Mouse (Mus musculus): ENCODE results near the gene Ly6g6f. TPM values are rescaled to one million over a fixed set of nuclear protein-coding genes. Genes with fewer than 3 reads are reported as not detected.

The Ly6g6f gene
- polyA plus RNA-seq, 1 experiment = 9.7 TPM

GRCm38 (mm10) chr17:35100196-35100765 is 14.9 kb upstream of the Ly6g6f start:
- Histone ChIP-seq H3K27me3 (ENCODE audit: control insufficient read depth, insufficient read depth, low read length) (no peaks in the 10 kb centered on the region), H3K36me3 (ENCODE audit: control insufficient read depth, insufficient read depth, low read length) (peaks cover 47% of the 10 kb centered on the region), H3K4me1 (ENCODE audit: control insufficient read depth, insufficient read depth, insufficient read length) (no peaks in the 10 kb centered on the region), H3K4me3 (ENCODE audit: extremely low read depth, insufficient read depth, insufficient read length) (no peak overlapping the region), H3K27ac (ENCODE audit: insufficient read depth, low read length) (no peak overlapping the region)
- 88% methylated on average over 10 of the region's 10 CpGs for WGBS
- DNase-seq (ENCODE audit: low read depth in 1 of 2, low spot score in 2 of 2) = no peak
- TF ChIP-seq POLR2A (IDR thresholded peaks at IDR 0.05; ENCODE audit: low read depth, low read length) = no peak
- TF ChIP-seq CTCF (IDR thresholded peaks at IDR 0.05; ENCODE audit: extremely low read depth, insufficient read depth, insufficient read length, insufficient replicate concordance) = no peak

- no peaks in the 10 kb centered on the region for H3K4me1 ChIP-seq (ENCODE audit: control insufficient read depth, insufficient read depth, insufficient read length)
- DNase-seq (ENCODE audit: low read depth in 1 of 2, low spot score in 2 of 2) = no peak
- no peak for TF ChIP-seq POLR2A (IDR thresholded peaks at IDR 0.05; ENCODE audit: low read depth, low read length)
- TF ChIP-seq CTCF (IDR thresholded peaks at IDR 0.05; ENCODE audit: extremely low read depth, insufficient read depth, insufficient read length, insufficient replicate concordance) = no peak
- 92% methylated on average over 12 of the region's 12 CpGs for WGBS
- no peak overlapping the region for H3K4me3 ChIP-seq (ENCODE audit: extremely low read depth, insufficient read depth, insufficient read length)
- H3K27ac ChIP-seq (ENCODE audit: insufficient read depth, low read length) = no peak overlapping the region
- no peaks in the 10 kb centered on the region for H3K27me3 ChIP-seq (ENCODE audit: control insufficient read depth, insufficient read depth, low read length)
- peaks cover 51% of the 10 kb centered on the region for H3K36me3 ChIP-seq (ENCODE audit: control insufficient read depth, insufficient read depth, low read length)
These were observed 11.8 kb upstream of the Ly6g6f start for GRCm38 (mm10) chr17:35097164-35097655.

GRCm38 (mm10) chr17:35096597-35096996 is 11.2 kb upstream of the Ly6g6f start:
- H3K4me1 ChIP-seq (ENCODE audit: control insufficient read depth, insufficient read depth, insufficient read length) = no peaks in the 10 kb centered on the region
- DNase-seq (ENCODE audit: low read depth in 1 of 2, low spot score in 2 of 2) = no peak
- peaks cover 50% of the 10 kb centered on the region for H3K36me3 ChIP-seq (ENCODE audit: control insufficient read depth, insufficient read depth, low read length)
- no peaks in the 10 kb centered on the region for H3K27me3 ChIP-seq (ENCODE audit: control insufficient read depth, insufficient read depth, low read length)
- WGBS = 95% methylated on average over 12 of the region's 12 CpGs
- no peak overlapping the region for H3K4me3 ChIP-seq (ENCODE audit: extremely low read depth, insufficient read depth, insufficient read length)
- TF ChIP-seq POLR2A (IDR thresholded peaks at IDR 0.05; ENCODE audit: low read depth, low read length) (no peak), CTCF (IDR thresholded peaks at IDR 0.05; ENCODE audit: extremely low read depth, insufficient read depth, insufficient read length, insufficient replicate concordance) (no peak)
- no peak overlapping the region for H3K27ac ChIP-seq (ENCODE audit: insufficient read depth, low read length)

- no peak overlapping the region for H3K27ac ChIP-seq (ENCODE audit: insufficient read depth, low read length)
- 87% methylated on average over 15 of the region's 15 CpGs for WGBS
These were observed 9.3 kb upstream of the Ly6g6f start for GRCm38 (mm10) chr17:35094475-35095365.

GRCm38 (mm10) chr17:35092403-35093198 is 7.2 kb upstream of the Ly6g6f start:
- H3K4me3 ChIP-seq (ENCODE audit: extremely low read depth, insufficient read depth, insufficient read length) = no peak overlapping the region
- peaks cover 24% of the 10 kb centered on the region for H3K36me3 ChIP-seq (ENCODE audit: control insufficient read depth, insufficient read depth, low read length)
- DNase-seq (ENCODE audit: low read depth in 1 of 2, low spot score in 2 of 2) = no peak
- H3K27me3 ChIP-seq (ENCODE audit: control insufficient read depth, insufficient read depth, low read length) = no peaks in the 10 kb centered on the region
- no peak for TF ChIP-seq CTCF (IDR thresholded peaks at IDR 0.05; ENCODE audit: extremely low read depth, insufficient read depth, insufficient read length, insufficient replicate concordance)
- no peak for TF ChIP-seq POLR2A (IDR thresholded peaks at IDR 0.05; ENCODE audit: low read depth, low read length)
- WGBS = 90% methylated on average over 14 of the region's 14 CpGs
- no peak overlapping the region for H3K27ac ChIP-seq (ENCODE audit: insufficient read depth, low read length)
- H3K4me1 ChIP-seq (ENCODE audit: control insufficient read depth, insufficient read depth, insufficient read length) = peaks cover 5% of the 10 kb centered on the region; the same call in 1 of the 2 replicates

More at GRCm38 (mm10) chr17:35094475-35095365, 9.3 kb upstream of the Ly6g6f start:
- no peak for DNase-seq (ENCODE audit: low read depth in 1 of 2, low spot score in 2 of 2)
- peaks cover 37% of the 10 kb centered on the region for H3K36me3 ChIP-seq (ENCODE audit: control insufficient read depth, insufficient read depth, low read length)
- TF ChIP-seq CTCF (IDR thresholded peaks at IDR 0.05; ENCODE audit: extremely low read depth, insufficient read depth, insufficient read length, insufficient replicate concordance) (no peak), POLR2A (IDR thresholded peaks at IDR 0.05; ENCODE audit: low read depth, low read length) (no peak)
- no peaks in the 10 kb centered on the region for H3K27me3 ChIP-seq (ENCODE audit: control insufficient read depth, insufficient read depth, low read length)
- H3K4me3 ChIP-seq (ENCODE audit: extremely low read depth, insufficient read depth, insufficient read length) = no peak overlapping the region
- H3K4me1 ChIP-seq (ENCODE audit: control insufficient read depth, insufficient read depth, insufficient read length) = peaks cover 5% of the 10 kb centered on the region; the same call in 1 of the 2 replicates

- no peak for TF ChIP-seq CTCF (IDR thresholded peaks at IDR 0.05; ENCODE audit: extremely low read depth, insufficient read depth, insufficient read length, insufficient replicate concordance)
- TF ChIP-seq POLR2A (IDR thresholded peaks at IDR 0.05; ENCODE audit: low read depth, low read length) = no peak
- WGBS = 66% methylated on average over 8 of the region's 8 CpGs
- H3K27ac ChIP-seq (ENCODE audit: insufficient read depth, low read length) = no peak overlapping the region
- peaks cover 14% of the 10 kb centered on the region for H3K36me3 ChIP-seq (ENCODE audit: control insufficient read depth, insufficient read depth, low read length)
- no peak for DNase-seq (ENCODE audit: low read depth in 1 of 2, low spot score in 2 of 2)
- H3K4me3 ChIP-seq (ENCODE audit: extremely low read depth, insufficient read depth, insufficient read length) = no peak overlapping the region
- no peaks in the 10 kb centered on the region for H3K27me3 ChIP-seq (ENCODE audit: control insufficient read depth, insufficient read depth, low read length)
- peaks cover 5% of the 10 kb centered on the region; the same call in 1 of the 2 replicates for H3K4me1 ChIP-seq (ENCODE audit: control insufficient read depth, insufficient read depth, insufficient read length)
These were observed 4.9 kb upstream of the Ly6g6f start for GRCm38 (mm10) chr17:35090166-35090932.
